ENCODE assay signal across 8 mouse cellular contexts in the genomic region with DNA sequence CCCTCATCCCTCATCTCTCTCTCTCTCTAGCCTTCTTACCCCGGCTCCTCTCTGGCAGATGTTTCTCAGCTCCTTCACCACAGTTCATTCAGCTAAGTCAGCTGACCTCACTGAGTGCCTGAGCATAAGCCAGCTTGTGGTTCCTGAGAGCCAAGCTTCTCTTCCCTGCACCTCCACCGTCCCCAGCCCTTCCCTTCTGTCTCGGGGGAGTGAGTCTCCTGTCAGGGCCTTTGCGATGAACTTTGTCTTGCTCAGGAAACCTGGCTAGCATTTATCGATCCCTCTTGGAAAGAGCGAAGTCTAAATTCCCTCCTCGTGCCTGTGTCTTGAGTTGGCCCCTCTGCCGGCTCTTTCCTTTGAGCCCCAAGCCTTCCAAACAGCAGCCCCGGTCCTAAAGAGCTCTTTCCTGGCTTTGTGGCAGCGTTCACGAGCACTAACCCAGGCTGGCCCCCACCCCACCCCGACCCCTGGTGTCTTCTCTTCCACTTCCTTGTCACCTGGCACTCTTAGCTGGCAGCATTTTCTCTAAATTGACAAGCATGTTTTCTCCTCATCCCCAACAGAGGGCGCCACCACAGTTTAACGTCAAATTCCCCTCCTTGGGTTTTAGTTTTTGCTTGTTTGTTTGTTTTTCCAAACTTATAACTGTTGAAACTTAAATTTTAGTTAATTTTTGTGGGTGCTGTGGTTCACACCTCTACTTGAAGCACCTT. TPM values are rescaled to one million over a fixed set of nuclear protein-coding genes. Genes with fewer than 3 reads are reported as not detected.
A peak's percentile ranks its signal among the peaks of the same experiment; 100 is the strongest.
DNase-seq lines count a peak whose midpoint lies in the region; ATAC-seq lines count a peak whose summit lies in the region.

No protein-coding gene starts in this region.

- H3K27me3 ChIP-seq in intestine, embryonic 16.5 days (replicated peaks; ENCODE audit: control insufficient read depth, insufficient read depth, low read length), result no peaks in the 10 kb centered on the region
- no peaks in the 10 kb centered on the region for H3K27me3 ChIP-seq in stomach, embryonic 15.5 days (replicated peaks)
- H3K27me3 ChIP-seq in midbrain, embryonic 13.5 days, result no peaks in the 10 kb centered on the region
- no peaks in the 10 kb centered on the region for H3K27me3 ChIP-seq in hindbrain, embryonic 11.5 days (ENCODE audit: control insufficient read depth, insufficient read depth, low read length)

- H3K9me3 ChIP-seq in intestine, embryonic 16.5 days (ENCODE audit: control insufficient read depth, low read length), result no peaks in the 10 kb centered on the region
- H3K9me3 ChIP-seq in stomach, embryonic 15.5 days, result no peaks in the 10 kb centered on the region
- H3K9me3 ChIP-seq in midbrain, embryonic 13.5 days, result no peaks in the 10 kb centered on the region
- no peaks in the 10 kb centered on the region for H3K9me3 ChIP-seq in hindbrain, embryonic 11.5 days (ENCODE audit: control insufficient read depth, low read length)

- WGBS in intestine, embryonic 16.5 days, result 32% methylated on average over 14 of the region's 14 CpGs
- 33% methylated on average over 14 of the region's 14 CpGs for WGBS in stomach, embryonic 15.5 days
- 49% methylated on average over 14 of the region's 14 CpGs for WGBS in midbrain, embryonic 13.5 days
- WGBS in hindbrain, embryonic 11.5 days, result 43% methylated on average over 14 of the region's 14 CpGs

- H3K4me2 ChIP-seq in intestine, embryonic 16.5 days (ENCODE audit: low read depth, low read length), result peak overlapping the region; percentile 38
- H3K4me2 ChIP-seq in stomach, embryonic 15.5 days, result 0 out of 2 replicates have a peak overlapping the region, but pooled peaks have one; percentile 16
- H3K4me2 ChIP-seq in midbrain, embryonic 13.5 days (replicated peaks), result no peak overlapping the region
- no peak overlapping the region for H3K4me2 ChIP-seq in hindbrain, embryonic 11.5 days (replicated peaks; ENCODE audit: low read depth, low read length)

- peak overlapping the region; percentile 16; the same call in 1 of the 2 replicates for H3K4me3 ChIP-seq in intestine, embryonic 16.5 days (ENCODE audit: low read length)
- no peak overlapping the region for H3K4me3 ChIP-seq in stomach, embryonic 15.5 days (replicated peaks)
- no peak overlapping the region for H3K4me3 ChIP-seq in midbrain, embryonic 13.5 days (replicated peaks)
- no peak overlapping the region for H3K4me3 ChIP-seq in hindbrain, embryonic 11.5 days (ENCODE audit: low read depth, low read length)

- H3K4me1 ChIP-seq in intestine, embryonic 16.5 days (ENCODE audit: control insufficient read depth, insufficient read depth, low read length), result peaks cover 13% of the 10 kb centered on the region
- peaks cover 8% of the 10 kb centered on the region; the same call in 1 of the 2 replicates for H3K4me1 ChIP-seq in stomach, embryonic 15.5 days
- peaks cover 10% of the 10 kb centered on the region for H3K4me1 ChIP-seq in midbrain, embryonic 13.5 days (replicated peaks)
- H3K4me1 ChIP-seq in hindbrain, embryonic 11.5 days (replicated peaks; ENCODE audit: control insufficient read depth, insufficient read depth, low read length), result no peaks in the 10 kb centered on the region

- H3K9ac ChIP-seq in intestine, embryonic 16.5 days (ENCODE audit: low read depth, low read length), result peak overlapping the region; percentile 45; the same call in 1 of the 2 replicates
- no peak overlapping the region for H3K9ac ChIP-seq in stomach, embryonic 15.5 days
- no peak overlapping the region for H3K9ac ChIP-seq in midbrain, embryonic 13.5 days (replicated peaks)
- H3K9ac ChIP-seq in hindbrain, embryonic 11.5 days (ENCODE audit: low read depth, low read length), result no peak overlapping the region

- H3K27ac ChIP-seq in intestine, embryonic 16.5 days (ENCODE audit: low read length), result peak overlapping the region; percentile 84
- H3K27ac ChIP-seq in stomach, embryonic 15.5 days, result no peak overlapping the region
- no peak overlapping the region for H3K27ac ChIP-seq in midbrain, embryonic 13.5 days
- H3K27ac ChIP-seq in hindbrain, embryonic 11.5 days (ENCODE audit: low read depth, low read length), result no peak overlapping the region

- peak; percentile 26 for ATAC-seq in intestine, embryonic 16.5 days
- ATAC-seq in stomach, embryonic 15.5 days (ENCODE audit: insufficient read depth, low FRiP score, low read depth), result no peak
- no peak for ATAC-seq in midbrain, embryonic 13.5 days
- no peak for ATAC-seq in hindbrain, embryonic 11.5 days (ENCODE audit: low FRiP score)

- DNase-seq in kidney, adult 18-20 months, result peak; percentile 24
- no peak for DNase-seq in kidney, postnatal 14 days
- DNase-seq in T-cell, adult 2 months (ENCODE audit: low spot score), result peak; percentile 46
- DNase-seq in gastrocnemius, postnatal 14 days, result no peak
- no peak for DNase-seq in hindbrain, embryonic 11.5 days (ENCODE audit: low spot score)

- no peaks in the 10 kb centered on the region for H3K36me3 ChIP-seq in intestine, embryonic 16.5 days (ENCODE audit: control insufficient read depth, insufficient read depth, low read length)
- H3K36me3 ChIP-seq in stomach, embryonic 15.5 days, result no peaks in the 10 kb centered on the region
- H3K36me3 ChIP-seq in midbrain, embryonic 13.5 days, result no peaks in the 10 kb centered on the region
- H3K36me3 ChIP-seq in hindbrain, embryonic 11.5 days (ENCODE audit: control insufficient read depth, insufficient read depth, low read length), result no peaks in the 10 kb centered on the region

- intact Hi-C loops in gastrocnemius, postnatal 14 days (cut with DNase I; ENCODE audit: low total_unique reads), result no loop called here

RNA-seq across cellular contexts. Expression of a gene that starts 10.7 kb away (rescaled TPM):
- 1.9 and 2.5 TPM in 2 replicates for polyA plus RNA-seq in intestine, embryonic 16.5 days (2015; fragmentation: Nextera tagmentation; extraction: Ambion mirVana)
- polyA plus RNA-seq in stomach, embryonic 15.5 days (2015; fragmentation: Nextera tagmentation; extraction: Ambion mirVana), result 3.1 and 3.4 TPM in 2 replicates
- polyA plus RNA-seq in midbrain, embryonic 13.5 days (2015; fragmentation: Nextera tagmentation; extraction: Ambion mirVana), result 4.6 and 5.6 TPM in 2 replicates
- total RNA-seq in gastrocnemius, postnatal 14 days (2021), result 1 to 10 TPM; 1.4 to 2.1 TPM
- 2.7 and 3.3 TPM in 2 replicates for polyA plus RNA-seq in hindbrain, embryonic 11.5 days (2014; fragmentation: Nextera tagmentation; extraction: Ambion mirVana)

RNA-seq across cellular contexts. Expression of a gene that starts 15.4 kb away (rescaled TPM):
- polyA plus RNA-seq in intestine, embryonic 16.5 days (2015; fragmentation: Nextera tagmentation; extraction: Ambion mirVana), result 318 and 375 TPM in 2 replicates
- polyA plus RNA-seq in stomach, embryonic 15.5 days (2015; fragmentation: Nextera tagmentation; extraction: Ambion mirVana), result 259 and 365 TPM in 2 replicates
- 288 and 305 TPM in 2 replicates for polyA plus RNA-seq in midbrain, embryonic 13.5 days (2015; fragmentation: Nextera tagmentation; extraction: Ambion mirVana)
- 10 to 100 TPM; 12.3 to 21.9 TPM for total RNA-seq in gastrocnemius, postnatal 14 days (2021)
- 581 and 643 TPM in 2 replicates for polyA plus RNA-seq in hindbrain, embryonic 11.5 days (2014; fragmentation: Nextera tagmentation; extraction: Ambion mirVana)

Comparison
In these comparisons a context has a peak if more than half of its experiments do, and no peak if none do; other contexts are left out.
1. DNase-seq: peak in kidney, adult 18-20 months (single experiment) and T-cell, adult 2 months (single experiment); none in kidney, postnatal 14 days (single experiment), gastrocnemius, postnatal 14 days (single experiment) and hindbrain, embryonic 11.5 days (single experiment).
2. H3K4me2 ChIP-seq: peak in intestine, embryonic 16.5 days (single experiment) and stomach, embryonic 15.5 days (single experiment); none in midbrain, embryonic 13.5 days (single experiment) and hindbrain, embryonic 11.5 days (single experiment).